Mouse (Mus musculus) liver, embryonic 14.5 days (tissue): ENCODE results near the gene Egfl7.

ENCODE experiments used
- CTCF ChIP-seq: IDR thresholded peaks from 2 replicates; pipeline ENCODE4 v1.5.1; 2016; ENCODE audit warnings: antibody characterized with exemption, low read depth, control low read depth
- EP300 ChIP-seq: IDR thresholded peaks from 2 replicates; pipeline ENCODE4 v1.6.1; 2016; ENCODE audit warnings: antibody characterized with exemption, low read depth

GRCm38 (mm10) chr2:26531829-26532228 lies 48.0 kb upstream of the Egfl7 start:
- TF ChIP-seq CTCF (no peak), EP300 (no peak)
